Mouse (Mus musculus) heart, embryonic 15.5 days (tissue): Measurements from ENCODE around the gene Ceacam19. TPM values are rescaled to one million over a fixed set of nuclear protein-coding genes. Genes with fewer than 3 reads are reported as not detected.
"Not testable (repeated sequence)": the region's sequence is repeated elsewhere in the genome, so short reads cannot be mapped to it uniquely, and the experiment has no call there.

Experiments
- ATAC-seq: fragments of 200-750 bp; cut with Nextera tagmentation; replicated peaks from 2 replicates; pipeline ENCODE4 v1.8.0; 2017; ENCODE audit warnings: low read depth, moderate TSS enrichment; ENCODE audit not compliant: insufficient number of reproducible peaks, insufficient read depth, low FRiP score
- H3K27ac ChIP-seq: fragments of 300-500 bp; sonication (generic); 2 replicates; pipeline ENCODE4 v1.5.1; 2015; ENCODE audit warnings: mild to moderate bottlenecking, inconsistent platforms
- H3K27me3 ChIP-seq: fragments of 300-500 bp; sonication (generic); 2 replicates; pipeline ENCODE4 v1.6.1; 2015; ENCODE audit warnings: inconsistent platforms
- H3K36me3 ChIP-seq: fragments of 300-500 bp; sonication (generic); 2 replicates; pipeline ENCODE4 v1.6.1; 2015; ENCODE audit warnings: mild to moderate bottlenecking, inconsistent platforms
- H3K4me1 ChIP-seq: fragments of 300-500 bp; sonication (generic); replicated peaks from 2 replicates; pipeline ENCODE4 v1.6.1; 2015; ENCODE audit warnings: inconsistent platforms
- H3K4me2 ChIP-seq: fragments of 300-500 bp; sonication (generic); 2 replicates; pipeline ENCODE4 v1.6.1; 2015; ENCODE audit warnings: inconsistent platforms, mild to moderate bottlenecking, moderate library complexity
- H3K4me3 ChIP-seq: fragments of 300-500 bp; sonication (generic); 2 replicates; pipeline ENCODE4 v1.5.1; 2015; ENCODE audit warnings: mild to moderate bottlenecking, inconsistent platforms
- H3K9ac ChIP-seq: fragments of 300-500 bp; sonication (generic); 2 replicates; pipeline ENCODE4 v1.6.1; 2015; ENCODE audit warnings: mild to moderate bottlenecking, inconsistent platforms
- H3K9me3 ChIP-seq: fragments of 300-500 bp; sonication (generic); replicated peaks from 2 replicates; pipeline ENCODE4 v1.6.1; 2016; ENCODE audit warnings: inconsistent platforms
- WGBS: fragments of 180-500 bp; shearing (Covaris S2); methylation state at CpG from one replicate; pipeline ENCODE4 v1.1.7; 2015; ENCODE audit warnings: mixed read lengths; 5-methylcytosine and 5-hydroxymethylcytosine counted together
- polyA plus RNA-seq: library from polyadenylated mRNA; unstranded; fragments of >200 nt; fragmentation: Nextera tagmentation; extraction: Ambion mirVana; gene quantifications from 2 replicates; pipeline ENCODE4 v1.2.1, GENCODE M21; 2015

The Ceacam19 gene
- polyA plus RNA-seq = not detected in 2 replicates

DNA sequence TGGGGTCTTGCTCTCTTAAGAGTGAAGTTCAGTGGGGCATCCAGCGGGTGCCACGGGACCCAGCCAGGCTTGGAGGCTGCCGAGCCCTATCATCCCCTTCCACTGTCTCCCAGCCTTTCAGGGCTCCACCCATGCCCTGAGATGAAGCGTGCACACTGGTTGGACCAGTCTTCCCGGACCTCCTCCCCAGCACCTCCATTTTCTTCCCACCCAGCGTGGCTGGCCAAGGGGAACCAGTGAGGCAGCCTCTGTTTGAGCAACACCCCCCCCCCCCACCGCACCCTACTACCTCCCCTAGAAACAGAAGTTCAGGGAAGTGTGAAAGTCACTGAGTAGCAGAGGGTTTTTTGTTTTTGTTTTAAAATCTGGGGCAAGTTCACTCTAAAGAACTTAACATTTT is at the start of gene Ceacam19:
Gene Ceacam19, minus strand, starts transcription at position 117 of the 400 bp plus-strand sequence.
- Histone ChIP-seq H3K27me3 (no peaks in the 10 kb centered on the region), H3K4me1 (no peaks in the 10 kb centered on the region), H3K4me3 (no peak within 1 kb of the TSS), H3K9ac (no peak within 1 kb of the TSS), H3K4me2 (no peak within 1 kb of the TSS), H3K27ac (no peak within 1 kb of the TSS), H3K36me3 (no peaks in the 10 kb centered on the region), H3K9me3 (no peaks in the 10 kb centered on the region)
- no peak for ATAC-seq
- WGBS = 62% methylated on average over 7 of the region's 7 CpGs

DNA sequence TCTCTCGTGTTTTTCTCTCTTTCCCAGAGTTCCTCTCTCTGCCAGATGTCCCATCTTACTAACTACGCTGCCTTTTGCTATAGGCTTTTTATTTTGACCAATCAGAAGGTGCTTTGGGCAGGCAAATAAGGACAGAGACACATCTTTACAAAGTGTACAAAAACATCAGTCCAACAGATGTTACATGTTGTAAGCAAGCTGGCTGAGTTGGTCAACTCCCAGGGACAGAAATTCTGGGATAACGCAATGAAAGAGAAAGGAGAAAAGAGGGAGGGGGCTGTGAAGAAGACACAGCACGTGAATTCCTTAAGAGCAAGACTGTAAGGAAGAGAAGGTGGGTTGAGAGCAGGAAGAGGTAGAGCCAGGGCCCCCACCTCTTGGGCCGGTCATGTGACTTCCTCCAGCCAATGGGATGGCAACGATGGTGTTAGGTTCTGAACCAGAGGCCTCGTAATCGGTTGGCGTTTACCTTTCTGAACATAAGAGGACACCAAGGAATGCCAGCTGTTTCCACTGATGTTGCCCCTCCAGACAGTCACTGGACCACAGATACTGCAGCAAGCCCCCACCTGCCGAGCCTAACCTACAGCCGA is 49.6 kb upstream of the Ceacam19 start:
- Histone ChIP-seq H3K4me1 (peaks cover 48% of the 10 kb centered on the region), H3K9ac (no peak overlapping the region), H3K36me3 (no peaks in the 10 kb centered on the region), H3K27me3 (no peaks in the 10 kb centered on the region; the same call in 1 of the 2 replicates), H3K4me3 (no peak overlapping the region), H3K4me2 (no peak overlapping the region), H3K9me3 (no peaks in the 10 kb centered on the region), H3K27ac (no peak overlapping the region)
- ATAC-seq = no peak
- WGBS = 73% methylated on average over 11 of the region's 11 CpGs

DNA sequence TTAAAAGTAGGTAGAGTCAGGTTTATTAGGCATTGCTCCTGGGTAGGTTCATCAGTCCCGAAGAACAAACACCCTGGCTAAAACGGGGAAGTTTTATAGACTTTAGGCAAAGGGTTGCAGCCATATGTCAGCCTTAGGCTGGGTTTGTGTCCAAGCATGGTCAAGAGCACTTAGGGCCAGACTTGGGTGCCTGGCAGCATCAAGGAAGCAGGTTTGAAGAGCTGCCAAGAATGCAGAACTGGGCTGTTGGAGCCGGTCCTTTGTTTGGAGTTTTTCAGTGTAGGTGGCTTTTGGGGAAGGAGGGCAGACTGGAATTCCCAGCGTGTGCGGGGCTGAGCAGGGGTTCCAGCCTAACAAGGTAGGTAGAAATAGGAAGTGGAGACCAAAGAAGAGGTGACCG is 48.2 kb upstream of the Ceacam19 start:
- H3K4me2 ChIP-seq = no peak overlapping the region; the same call in 1 of the 2 replicates
- ATAC-seq = no peak
- H3K4me1 ChIP-seq = peaks cover 53% of the 10 kb centered on the region
- no peak overlapping the region for H3K4me3 ChIP-seq
- H3K27me3 ChIP-seq = no peaks in the 10 kb centered on the region; the same call in 1 of the 2 replicates
- peak overlapping the region; percentile 68 for H3K27ac ChIP-seq
- 52% methylated on average over 6 of the region's 6 CpGs for WGBS
- H3K9me3 ChIP-seq = no peaks in the 10 kb centered on the region
- no peaks in the 10 kb centered on the region for H3K36me3 ChIP-seq
- H3K9ac ChIP-seq = no peak overlapping the region

DNA sequence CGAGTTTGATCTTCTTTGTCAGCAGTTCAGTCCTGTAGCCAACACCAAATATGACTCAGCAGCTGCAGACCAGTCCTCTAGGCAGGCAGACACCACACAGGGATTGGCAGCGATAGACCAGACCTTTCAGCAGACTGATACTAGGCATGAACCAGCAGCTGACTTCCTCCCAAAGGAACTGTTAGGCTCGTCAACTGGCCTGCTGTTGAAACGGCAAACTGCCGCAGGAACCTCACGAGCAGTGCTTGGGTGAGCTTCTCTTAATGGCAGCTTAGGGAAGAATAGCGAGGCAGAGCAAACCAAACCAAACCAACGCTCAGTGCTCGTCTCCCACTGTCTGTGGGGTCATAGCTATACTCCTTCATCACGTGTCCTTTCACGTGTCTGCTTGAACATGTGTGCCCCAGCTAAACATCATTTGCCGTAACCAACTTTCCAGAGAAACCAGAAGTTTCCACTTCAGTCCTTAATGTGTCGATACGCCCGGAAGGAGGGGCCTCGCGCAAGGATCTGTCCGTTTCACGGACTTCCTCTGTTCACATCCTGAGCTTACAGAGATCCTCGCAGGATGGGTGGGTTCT is 47.5 kb upstream of the Ceacam19 start:
- Histone ChIP-seq H3K4me3 (no peak overlapping the region), H3K36me3 (no peaks in the 10 kb centered on the region), H3K27ac (peak overlapping the region; percentile 68), H3K9me3 (no peaks in the 10 kb centered on the region), H3K4me1 (peaks cover 46% of the 10 kb centered on the region), H3K9ac (no peak overlapping the region), H3K27me3 (no peaks in the 10 kb centered on the region; the same call in 1 of the 2 replicates), H3K4me2 (peak overlapping the region; percentile 26)
- WGBS = 50% methylated on average over 20 of the region's 20 CpGs
- no peak for ATAC-seq

DNA sequence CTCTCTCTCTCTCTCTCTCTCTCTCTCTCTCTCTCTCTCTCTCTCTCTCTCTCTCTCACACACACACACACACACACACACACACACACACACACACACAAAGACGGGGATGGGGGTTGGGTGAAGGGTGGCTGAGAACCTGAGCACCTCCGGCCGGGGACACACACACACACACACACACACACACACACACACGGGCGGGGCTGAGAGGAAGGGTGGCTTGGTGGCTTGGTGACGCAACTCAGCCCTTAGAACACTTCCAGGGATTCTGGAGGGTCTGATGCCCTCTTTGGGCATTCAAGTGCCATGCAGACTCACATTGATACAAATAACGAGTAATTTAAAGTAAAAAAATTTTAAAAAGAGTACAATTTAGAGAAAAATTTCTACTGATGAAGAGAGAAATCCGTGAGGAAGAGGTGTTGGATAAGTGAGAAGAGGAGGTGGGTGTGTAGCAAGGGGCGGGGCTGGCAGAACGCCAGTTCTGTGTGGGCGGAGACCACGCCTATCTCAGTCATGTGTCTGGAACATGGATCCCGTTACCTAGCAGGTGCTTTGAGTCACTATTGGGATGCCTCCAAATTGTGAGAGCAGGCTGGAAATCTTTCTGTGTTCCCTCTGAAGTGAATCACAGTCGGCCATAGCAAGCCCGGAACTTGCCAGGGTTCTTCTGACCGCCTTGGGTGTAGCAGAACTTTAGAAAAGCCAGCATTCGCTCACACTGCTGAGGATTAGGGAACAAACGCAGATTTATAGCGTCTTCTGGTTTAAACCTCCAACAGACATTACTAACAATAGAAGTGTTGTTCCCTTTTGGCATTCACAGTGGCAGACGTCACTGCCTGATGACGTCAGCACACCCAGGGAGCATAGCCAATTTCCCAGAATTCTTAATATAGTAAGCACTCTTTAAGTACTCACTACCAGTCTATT is 45.4 kb upstream of the Ceacam19 start:
- Histone ChIP-seq H3K4me3 (peak overlapping the region; percentile 29), H3K27me3 (no peaks in the 10 kb centered on the region; the same call in 1 of the 2 replicates), H3K4me2 (peak overlapping the region; percentile 52), H3K36me3 (no peaks in the 10 kb centered on the region), H3K27ac (peak overlapping the region; percentile 60), H3K9ac (no peak overlapping the region), H3K4me1 (peaks cover 39% of the 10 kb centered on the region), H3K9me3 (no peaks in the 10 kb centered on the region)
- ATAC-seq = peak; percentile 72
- 14% methylated on average over 19 of the region's 21 CpGs for WGBS

DNA sequence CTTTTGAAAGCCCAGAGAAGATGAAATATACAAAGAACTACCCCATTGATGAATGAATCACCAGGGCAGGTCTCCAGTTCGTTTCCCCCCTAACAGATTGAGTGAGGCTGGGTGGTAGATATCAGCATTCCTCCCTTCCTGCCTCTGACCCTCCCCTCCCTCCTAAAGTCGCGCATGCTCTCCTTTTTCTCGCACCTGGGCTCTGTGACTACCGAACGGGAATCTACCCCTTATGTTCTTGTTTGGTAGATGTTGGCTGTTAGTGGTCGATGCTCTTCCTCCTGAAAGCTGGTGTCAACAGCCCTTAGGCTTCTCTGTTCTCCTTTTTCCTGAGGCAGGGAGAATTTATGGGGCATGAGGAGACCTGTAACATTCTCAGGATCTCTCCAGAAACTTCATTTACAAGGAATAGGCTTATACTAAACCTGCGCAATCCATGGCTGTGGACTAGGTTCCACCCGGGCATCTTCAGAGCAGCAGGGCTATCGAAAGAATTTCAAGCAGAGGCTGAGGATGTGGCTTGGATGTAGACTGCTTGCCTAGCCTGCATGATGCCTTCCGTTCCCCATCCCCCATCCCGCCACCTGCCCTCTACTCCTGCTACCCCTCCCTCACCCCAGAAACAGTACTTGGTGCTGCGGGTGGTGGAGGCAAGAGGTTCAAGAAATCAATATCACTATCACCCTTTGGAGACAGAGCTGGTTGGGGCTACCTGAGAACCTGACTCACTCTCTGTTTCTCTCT is 44.5 kb upstream of the Ceacam19 start:
- Histone ChIP-seq H3K36me3 (no peaks in the 10 kb centered on the region), H3K4me1 (peaks cover 39% of the 10 kb centered on the region), H3K9me3 (no peaks in the 10 kb centered on the region), H3K27me3 (no peaks in the 10 kb centered on the region; the same call in 1 of the 2 replicates), H3K9ac (no peak overlapping the region), H3K27ac (peak overlapping the region; percentile 31; the same call in 1 of the 2 replicates), H3K4me3 (no peak overlapping the region), H3K4me2 (peak overlapping the region; percentile 2; the same call in 1 of the 2 replicates)
- ATAC-seq = no peak
- WGBS = 18% methylated on average over 13 of the region's 13 CpGs

DNA sequence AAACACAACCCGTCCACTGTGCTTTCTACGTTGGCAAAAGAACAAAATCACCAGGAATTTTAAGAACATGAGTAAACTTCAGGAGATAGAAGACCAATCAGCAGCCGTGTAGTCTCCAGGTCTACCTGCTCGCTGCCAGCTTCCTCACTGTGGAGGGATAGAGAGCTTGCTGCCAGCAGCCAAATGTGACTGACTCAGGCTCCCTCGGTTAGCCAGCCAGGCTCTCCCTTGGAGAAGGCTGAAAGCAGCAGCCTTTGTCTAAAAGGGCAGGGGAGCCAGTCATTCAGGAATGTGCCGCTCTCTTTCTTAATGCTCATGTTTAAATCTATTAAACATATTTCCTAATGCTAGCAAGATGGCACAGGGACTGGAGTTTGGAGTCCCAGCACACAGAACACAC is 42.7 kb upstream of the Ceacam19 start:
- H3K27ac ChIP-seq, H3K9me3 ChIP-seq, H3K36me3 ChIP-seq, H3K4me2 ChIP-seq, H3K4me3 ChIP-seq, H3K9ac ChIP-seq, ATAC-seq, H3K27me3 ChIP-seq: not testable (repeated sequence)
- 74% methylated on average over 6 of the region's 6 CpGs for WGBS
- peaks cover 30% of the 10 kb centered on the region for H3K4me1 ChIP-seq

DNA sequence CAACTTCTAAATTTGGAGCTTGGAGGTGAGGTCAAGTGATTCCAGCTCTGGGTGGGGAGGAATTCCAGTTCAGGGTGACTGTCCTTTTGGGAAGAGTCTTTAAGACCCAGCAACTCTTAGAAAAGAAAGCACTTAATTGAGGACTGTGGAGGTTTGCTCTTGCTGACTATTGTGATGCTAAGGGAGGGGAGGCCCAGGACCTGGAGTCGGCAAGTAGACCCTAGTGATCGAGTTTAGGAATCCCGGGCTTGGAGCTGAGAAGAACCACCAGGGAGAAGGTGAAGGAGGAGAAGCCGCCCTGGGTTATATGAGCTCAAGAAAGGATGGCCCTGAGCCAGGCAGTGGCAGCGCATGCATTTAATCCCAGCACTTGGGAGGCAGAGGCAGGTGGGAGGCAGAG is 40.7 kb upstream of the Ceacam19 start:
- no peak overlapping the region for H3K4me2 ChIP-seq
- ATAC-seq = no peak

DNA sequence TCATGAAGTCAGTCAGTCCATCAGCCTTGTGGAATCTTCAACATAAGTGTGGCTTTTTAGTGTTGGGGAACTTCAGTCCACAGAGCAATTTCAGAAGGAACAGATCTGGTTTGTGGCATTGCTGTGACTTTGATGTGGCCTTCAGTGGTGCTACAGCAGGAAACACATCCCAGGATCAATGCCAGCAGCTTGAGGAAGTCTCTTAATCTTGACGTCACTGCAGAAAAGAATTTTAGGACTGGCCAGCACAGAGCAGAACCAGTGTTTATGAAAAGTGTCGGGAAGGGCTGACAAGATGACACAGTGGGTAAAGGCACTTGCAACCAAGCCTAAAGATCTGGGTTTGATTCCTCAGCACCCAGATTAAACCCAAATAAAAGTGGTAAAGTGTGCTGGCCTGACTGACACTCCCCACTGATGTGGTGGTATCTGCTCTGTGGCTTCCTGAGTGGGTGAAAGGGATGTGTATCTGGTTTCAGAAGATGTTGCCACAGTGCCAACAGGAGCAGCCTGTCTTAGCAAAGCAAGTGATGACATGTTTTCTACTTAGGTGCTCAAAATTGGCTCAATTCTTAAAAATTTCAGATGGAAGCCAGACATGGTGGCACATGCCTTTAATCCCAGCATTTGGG is 39.2 kb upstream of the Ceacam19 start:
- Histone ChIP-seq H3K27ac (no peak overlapping the region), H3K9ac (no peak overlapping the region), H3K36me3 (no peaks in the 10 kb centered on the region), H3K4me2 (no peak overlapping the region), H3K27me3 (no peaks in the 10 kb centered on the region), H3K4me3 (no peak overlapping the region), H3K4me1 (peaks cover 6% of the 10 kb centered on the region; the same call in 1 of the 2 replicates), H3K9me3 (no peaks in the 10 kb centered on the region)
- ATAC-seq = no peak
- WGBS = 29% methylated on average over 2 of the region's 2 CpGs

More for the DNA sequence above, 40.7 kb upstream of the Ceacam19 start:
- H3K27me3 ChIP-seq = no peaks in the 10 kb centered on the region
- no peak overlapping the region for H3K9ac ChIP-seq
- no peak overlapping the region for H3K27ac ChIP-seq
- H3K4me1 ChIP-seq = peaks cover 18% of the 10 kb centered on the region
- H3K9me3 ChIP-seq = no peaks in the 10 kb centered on the region
- no peaks in the 10 kb centered on the region for H3K36me3 ChIP-seq
- H3K4me3 ChIP-seq = no peak overlapping the region
- 69% methylated on average over 5 of the region's 5 CpGs for WGBS

DNA sequence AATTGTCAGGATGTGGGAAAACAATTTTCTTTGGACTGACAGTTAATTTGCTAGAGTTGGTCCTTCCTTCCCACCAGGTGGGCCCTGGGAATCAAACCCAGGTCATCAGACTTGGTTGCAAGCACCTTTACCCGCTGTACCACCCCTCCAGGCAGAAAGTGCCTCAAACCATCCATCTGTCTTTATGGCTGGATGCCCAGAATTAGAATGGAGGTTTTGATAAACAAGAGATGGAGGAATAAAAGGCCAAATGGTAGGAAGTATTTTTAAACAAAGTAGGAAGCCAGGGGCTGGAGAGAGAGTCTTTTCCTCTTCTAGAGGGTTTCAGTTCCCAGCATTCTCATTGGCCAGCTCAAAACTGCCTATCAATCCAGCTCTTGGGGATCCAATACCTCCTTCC is 37.6 kb upstream of the Ceacam19 start:
- Histone ChIP-seq H3K27me3 (no peaks in the 10 kb centered on the region), H3K9ac (no peak overlapping the region), H3K27ac (no peak overlapping the region), H3K4me1 (peaks cover 7% of the 10 kb centered on the region), H3K4me2 (no peak overlapping the region), H3K4me3 (no peak overlapping the region), H3K9me3 (no peaks in the 10 kb centered on the region), H3K36me3 (no peaks in the 10 kb centered on the region)
- ATAC-seq = no peak
- 71% methylated on average over 1 of the region's 1 CpGs for WGBS
